Mouse (Mus musculus) intestine, embryonic 16.5 days (tissue): ENCODE results near the gene Cdc14a. TPM values are rescaled to one million over a fixed set of nuclear protein-coding genes. Genes with fewer than 3 reads are reported as not detected.

Source experiments
- ATAC-seq: fragments of 200-750 bp; cut with Nextera tagmentation; 2 replicates; pipeline ENCODE4 v1.8.0; 2017; ENCODE audit warnings: moderate TSS enrichment, moderate library complexity
- H3K27ac ChIP-seq: fragments of 300-500 bp; sonication (generic); 2 replicates; pipeline ENCODE4 v1.5.1; 2014; ENCODE audit warnings: mild to moderate bottlenecking, low read length
- H3K27me3 ChIP-seq: fragments of 300-500 bp; sonication (generic); replicated peaks from 2 replicates; pipeline ENCODE4 v1.6.1; 2014; ENCODE audit warnings: low read length, control low read depth, mixed read lengths; ENCODE audit not compliant: control insufficient read depth, insufficient read depth
- H3K36me3 ChIP-seq: fragments of 300-500 bp; sonication (generic); 2 replicates; pipeline ENCODE4 v1.6.1; 2014; ENCODE audit warnings: low read length, control low read depth; ENCODE audit not compliant: control insufficient read depth, insufficient read depth
- H3K4me1 ChIP-seq: fragments of 300-500 bp; sonication (generic); 2 replicates; pipeline ENCODE4 v1.6.1; 2014; ENCODE audit warnings: low read length, control low read depth, mixed read lengths; ENCODE audit not compliant: control insufficient read depth, insufficient read depth
- H3K4me2 ChIP-seq: fragments of 300-500 bp; sonication (generic); 2 replicates; pipeline ENCODE4 v1.6.1; 2014; ENCODE audit warnings: low read depth, low read length, control low read depth
- H3K4me3 ChIP-seq: fragments of 300-500 bp; sonication (generic); 2 replicates; pipeline ENCODE4 v1.5.1; 2014; ENCODE audit warnings: mild to moderate bottlenecking, low read length
- H3K9ac ChIP-seq: fragments of 300-500 bp; sonication (generic); 2 replicates; pipeline ENCODE4 v1.6.1; 2014; ENCODE audit warnings: low read depth, low read length
- H3K9me3 ChIP-seq: fragments of 300-500 bp; sonication (generic); 2 replicates; pipeline ENCODE4 v1.6.1; 2016; ENCODE audit warnings: low read length, control low read depth; ENCODE audit not compliant: control insufficient read depth
- WGBS: fragments of 180-500 bp; shearing (Covaris S2); extraction: QIAGEN DNeasy Blood & Tissue Kit; methylation state at CpG from one replicate; pipeline ENCODE4 v1.1.7; 2014; 5-methylcytosine and 5-hydroxymethylcytosine counted together
- polyA plus RNA-seq: library from polyadenylated mRNA; unstranded; fragments of >200 nt; fragmentation: Nextera tagmentation; extraction: Ambion mirVana; gene quantifications from 2 replicates; pipeline ENCODE4 v1.2.1, GENCODE M21; 2015

The Cdc14a gene
- polyA plus RNA-seq, 1 experiment from 2014 or later, result 5.4 TPM

GRCm38 (mm10) chr3:116310033-116310432 lies 113.8 kb downstream of the Cdc14a start:
- H3K4me1 ChIP-seq, result no peaks in the 10 kb centered on the region
- no peak overlapping the region for H3K4me3 ChIP-seq
- no peaks in the 10 kb centered on the region for H3K9me3 ChIP-seq
- 91% methylated on average over 10 of the region's 10 CpGs for WGBS
- no peaks in the 10 kb centered on the region for H3K36me3 ChIP-seq
- ATAC-seq, result no peak
- no peak overlapping the region for H3K27ac ChIP-seq
- no peaks in the 10 kb centered on the region for H3K27me3 ChIP-seq
- H3K9ac ChIP-seq, result no peak overlapping the region
- no peak overlapping the region for H3K4me2 ChIP-seq

DNA sequence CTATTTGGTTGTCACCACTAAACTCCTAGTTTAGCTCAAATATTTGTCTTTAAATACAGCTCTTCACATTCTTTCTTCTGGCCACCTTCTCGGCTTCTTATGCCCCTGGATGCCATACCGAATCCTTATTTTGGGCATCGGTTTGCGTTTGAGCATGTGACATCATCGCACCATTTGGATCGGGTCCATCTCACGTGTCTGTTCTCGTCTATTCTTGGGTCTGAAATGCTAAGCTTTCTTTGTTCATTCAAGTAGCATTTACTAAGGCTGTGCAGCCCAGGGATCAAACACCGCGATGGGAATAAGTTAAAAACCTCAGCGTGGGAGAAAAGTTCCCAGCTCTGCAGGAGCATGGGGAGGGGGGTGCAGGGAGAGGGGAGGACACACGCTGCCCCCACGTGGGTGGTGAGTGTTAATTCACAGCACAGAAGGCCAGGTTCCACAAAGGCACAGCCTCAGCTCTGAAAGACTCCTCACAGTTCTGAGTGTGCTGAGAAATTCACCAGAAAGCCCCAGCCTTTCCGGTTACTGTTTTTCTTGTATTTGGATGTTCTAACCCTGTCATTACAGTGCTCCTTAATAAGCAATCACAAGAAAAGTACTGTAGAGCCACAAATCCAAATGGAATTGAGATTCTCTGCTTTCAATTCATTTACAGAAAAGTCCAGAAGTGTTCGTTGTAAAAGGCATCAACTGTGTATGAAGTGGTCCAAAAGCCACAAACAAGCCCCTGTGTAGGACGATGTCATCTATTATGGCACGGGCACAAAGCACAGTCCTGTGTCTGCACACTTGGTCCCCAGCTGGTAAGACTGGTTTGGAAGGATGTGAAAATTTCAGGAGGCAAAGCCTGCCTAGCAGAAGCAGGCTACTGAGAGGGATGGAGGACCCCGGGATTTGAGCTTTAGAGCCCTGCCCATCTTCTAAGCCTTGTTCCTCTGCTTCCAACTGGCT lies 118.8 kb downstream of the Cdc14a start:
- H3K9me3 ChIP-seq, result no peaks in the 10 kb centered on the region
- no peak overlapping the region for H3K4me2 ChIP-seq
- ATAC-seq, result no peak
- no peak overlapping the region for H3K9ac ChIP-seq
- H3K4me1 ChIP-seq, result no peaks in the 10 kb centered on the region
- H3K36me3 ChIP-seq, result no peaks in the 10 kb centered on the region
- no peak overlapping the region for H3K27ac ChIP-seq
- H3K4me3 ChIP-seq, result no peak overlapping the region
- H3K27me3 ChIP-seq, result no peaks in the 10 kb centered on the region
- WGBS, result 78% methylated on average over 18 of the region's 18 CpGs

- Histone ChIP-seq H3K4me2 (no peak overlapping the region), H3K27me3 (no peaks in the 10 kb centered on the region), H3K27ac (no peak overlapping the region), H3K9me3 (no peaks in the 10 kb centered on the region), H3K4me1 (no peaks in the 10 kb centered on the region), H3K4me3 (no peak overlapping the region), H3K36me3 (no peaks in the 10 kb centered on the region), H3K9ac (no peak overlapping the region)
- ATAC-seq, result no peak
- WGBS, result 94% methylated on average over 7 of the region's 7 CpGs
Observed at GRCm38 (mm10) chr3:116302581-116302980, 121.3 kb downstream of the Cdc14a start.

GRCm38 (mm10) chr3:116301754-116302153 lies 122.1 kb downstream of the Cdc14a start:
- WGBS, result 54% methylated on average over 6 of the region's 6 CpGs
- Histone ChIP-seq H3K4me2 (no peak overlapping the region), H3K9ac (no peak overlapping the region), H3K4me1 (no peaks in the 10 kb centered on the region), H3K27ac (no peak overlapping the region), H3K27me3 (no peaks in the 10 kb centered on the region), H3K4me3 (no peak overlapping the region), H3K9me3 (no peaks in the 10 kb centered on the region), H3K36me3 (no peaks in the 10 kb centered on the region)
- no peak for ATAC-seq

GRCm38 (mm10) chr3:116298727-116299126 lies 125.1 kb downstream of the Cdc14a start:
- Histone ChIP-seq H3K4me1 (no peaks in the 10 kb centered on the region), H3K27ac (no peak overlapping the region), H3K4me3 (no peak overlapping the region), H3K9me3 (no peaks in the 10 kb centered on the region), H3K4me2 (no peak overlapping the region), H3K9ac (no peak overlapping the region), H3K27me3 (no peaks in the 10 kb centered on the region), H3K36me3 (no peaks in the 10 kb centered on the region)
- 84% methylated on average over 10 of the region's 10 CpGs for WGBS
- no peak for ATAC-seq

DNA sequence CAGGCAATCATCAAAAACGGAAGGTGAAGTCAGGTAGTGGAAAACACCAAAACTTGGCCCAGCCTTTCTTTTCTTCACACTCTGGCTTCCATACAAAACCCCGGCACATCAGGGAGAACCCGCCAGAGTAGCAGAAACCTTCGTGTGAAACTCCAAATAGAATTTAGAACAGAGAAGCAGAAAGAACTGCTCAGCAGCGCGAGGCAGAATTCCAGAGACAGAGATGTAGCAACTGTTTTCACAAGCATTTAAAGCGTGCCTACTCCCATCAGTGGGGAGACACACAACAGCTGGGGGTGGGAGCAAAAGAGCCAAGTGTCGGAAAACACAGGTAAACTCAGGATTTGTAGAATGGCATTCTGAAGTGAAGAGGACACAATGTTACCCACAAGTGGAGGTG lies 125.8 kb downstream of the Cdc14a start:
- no peak overlapping the region for H3K4me2 ChIP-seq
- no peak overlapping the region for H3K9ac ChIP-seq
- H3K36me3 ChIP-seq, result no peaks in the 10 kb centered on the region
- no peak overlapping the region for H3K27ac ChIP-seq
- WGBS, result 88% methylated on average over 8 of the region's 8 CpGs
- no peak for ATAC-seq
- H3K9me3 ChIP-seq, result no peaks in the 10 kb centered on the region
- no peaks in the 10 kb centered on the region for H3K4me1 ChIP-seq
- H3K4me3 ChIP-seq, result no peak overlapping the region
- H3K27me3 ChIP-seq, result no peaks in the 10 kb centered on the region

DNA sequence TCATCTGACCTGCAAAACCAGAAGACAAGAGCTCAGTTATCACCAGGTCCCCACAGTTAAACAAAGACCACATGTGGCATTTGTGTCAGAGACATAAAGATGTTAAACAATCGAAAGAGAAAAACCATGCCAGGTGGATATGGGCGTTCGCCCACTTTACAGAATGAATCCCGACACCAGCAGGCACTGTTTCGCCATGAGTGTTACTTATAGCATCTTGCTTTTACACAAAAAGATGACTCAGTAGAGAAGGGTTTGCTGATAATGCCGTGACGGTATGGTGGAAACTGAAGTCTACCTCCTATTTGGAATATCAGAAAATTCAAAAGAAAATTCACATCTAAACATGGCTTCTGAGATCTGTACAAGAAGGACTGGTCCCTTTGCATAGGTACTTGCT lies 126.7 kb downstream of the Cdc14a start:
- ATAC-seq, result no peak
- Histone ChIP-seq H3K4me1 (no peaks in the 10 kb centered on the region), H3K9ac (no peak overlapping the region), H3K27ac (no peak overlapping the region), H3K36me3 (no peaks in the 10 kb centered on the region), H3K9me3 (no peaks in the 10 kb centered on the region), H3K4me3 (no peak overlapping the region), H3K27me3 (no peaks in the 10 kb centered on the region), H3K4me2 (no peak overlapping the region)
- 98% methylated on average over 7 of the region's 7 CpGs for WGBS

GRCm38 (mm10) chr3:116290041-116290815 lies 133.6 kb downstream of the Cdc14a start:
- no peaks in the 10 kb centered on the region for H3K4me1 ChIP-seq
- H3K9me3 ChIP-seq, result no peaks in the 10 kb centered on the region
- 79% methylated on average over 9 of the region's 9 CpGs for WGBS
- H3K36me3 ChIP-seq, result no peaks in the 10 kb centered on the region
- no peak overlapping the region for H3K4me3 ChIP-seq
- no peak overlapping the region for H3K4me2 ChIP-seq
- H3K27ac ChIP-seq, result no peak overlapping the region
- no peak overlapping the region for H3K9ac ChIP-seq
- H3K27me3 ChIP-seq, result no peaks in the 10 kb centered on the region
- no peak for ATAC-seq

- Histone ChIP-seq H3K9me3 (no peaks in the 10 kb centered on the region), H3K4me3 (no peak overlapping the region), H3K9ac (no peak overlapping the region), H3K36me3 (no peaks in the 10 kb centered on the region), H3K4me1 (no peaks in the 10 kb centered on the region), H3K27me3 (no peaks in the 10 kb centered on the region), H3K27ac (no peak overlapping the region), H3K4me2 (no peak overlapping the region)
- ATAC-seq, result no peak
- whole genome bisulfite sequencing, result 72% methylated on average over 6 of the region's 6 CpGs
Observed at GRCm38 (mm10) chr3:116288833-116289232, 135.0 kb downstream of the Cdc14a start.
